In genomic region chr17:6920351-6920894, GRCm38 (mm10) we compare ENCODE assay signal across 12 mouse cellular contexts. TPM values are rescaled to one million over a fixed set of nuclear protein-coding genes. Genes with fewer than 3 reads are reported as not detected.
"Had no signal": no experiment of that assay in that cellular context is flagged by ENCODE, and none has a peak within 500 bp of the region (broad histone marks: within the 10 kb centered on the region; RNA-seq: fewer than 3 reads in every experiment).

No protein-coding gene starts in this region.

RNA-seq across cellular contexts. Expression of gene Gm49721, which starts 58.3 kb away (rescaled TPM):
- total RNA-seq: gastrocnemius, postnatal 14 days; gastrocnemius, postnatal 36 days; heart, adult 2 months; heart, postnatal 14 days; heart, postnatal 36 days; hematopoietic stem cell, adult 5-6 weeks; liver, adult 2 months had no signal
- polyA plus RNA-seq: heart, adult 2 months; heart, embryonic 11.5 days; heart, embryonic 15.5 days; hindbrain, embryonic 11.5 days; intestine, embryonic 16.5 days; limb, embryonic 15.5 days had no signal
